Comparison of ENCODE assay signal across 8 mouse cellular contexts in genomic region chr9:67040963-67041839, GRCm38 (mm10). TPM values are rescaled to one million over a fixed set of nuclear protein-coding genes. Genes with fewer than 3 reads are reported as not detected.
DNase-seq lines count a peak whose midpoint lies in the region; ATAC-seq lines count a peak whose summit lies in the region.

No protein-coding gene starts in this region.

- peak overlapping the region; percentile 59 for H3K27ac ChIP-seq in limb, embryonic 10.5 days
- H3K27ac ChIP-seq in midbrain, embryonic 16.5 days (ENCODE audit: low read length) = no peak overlapping the region

- peak; percentile 20 for DNase-seq in kidney, adult 9 months
- no peak for DNase-seq in kidney, postnatal 4 days
- DNase-seq in limb, embryonic 10.5 days (ENCODE audit: low spot score) = no peak
- DNase-seq in thymus, postnatal 36 days = no peak
- no peak for DNase-seq in cerebellum, adult 11-12 months
- no peak for DNase-seq in urinary bladder, postnatal 25 days (ENCODE audit: low spot score)

- H3K4me3 ChIP-seq in erythroblast, embryonic 14.5 days (replicated peaks) = peak overlapping the region; percentile 78
- H3K4me3 ChIP-seq in limb, embryonic 10.5 days = peak overlapping the region; percentile 82
- no peak overlapping the region for H3K4me3 ChIP-seq in midbrain, embryonic 16.5 days (ENCODE audit: low read depth, low read length)

- H3K36me3 ChIP-seq in erythroblast, embryonic 14.5 days (ENCODE audit: control insufficient read depth) = peaks cover 52% of the 10 kb centered on the region
- peaks cover 26% of the 10 kb centered on the region for H3K36me3 ChIP-seq in limb, embryonic 10.5 days
- peaks cover under 1% of the 10 kb centered on the region; the same call in 1 of the 2 replicates for H3K36me3 ChIP-seq in midbrain, embryonic 16.5 days (ENCODE audit: control insufficient read depth, insufficient read depth, low read length)

- H3K9me3 ChIP-seq in erythroblast, embryonic 14.5 days (ENCODE audit: control insufficient read depth, low read length) = no peaks in the 10 kb centered on the region
- H3K9me3 ChIP-seq in limb, embryonic 10.5 days (replicated peaks) = no peaks in the 10 kb centered on the region
- H3K9me3 ChIP-seq in midbrain, embryonic 16.5 days (replicated peaks; ENCODE audit: control insufficient read depth, low read length, poor library complexity, severe bottlenecking) = no peaks in the 10 kb centered on the region

- H3K4me2 ChIP-seq in midbrain, embryonic 16.5 days (ENCODE audit: low read length) = peak overlapping the region; percentile 67

- no peak overlapping the region for H3K9ac ChIP-seq in midbrain, embryonic 16.5 days (ENCODE audit: low read depth, low read length)

- H3K27me3 ChIP-seq in erythroblast, embryonic 14.5 days (ENCODE audit: control insufficient read depth) = peaks cover 20% of the 10 kb centered on the region
- no peaks in the 10 kb centered on the region for H3K27me3 ChIP-seq in limb, embryonic 10.5 days (ENCODE audit: low read depth, poor library complexity, severe bottlenecking)
- H3K27me3 ChIP-seq in midbrain, embryonic 16.5 days (ENCODE audit: control insufficient read depth, insufficient read depth, low read depth, low read length) = no peaks in the 10 kb centered on the region

- 56% methylated on average over 4 of the region's 4 CpGs for WGBS in limb, embryonic 10.5 days
- 60% methylated on average over 4 of the region's 4 CpGs for WGBS in midbrain, embryonic 16.5 days

- ATAC-seq in midbrain, embryonic 16.5 days = no peak

- H3K4me1 ChIP-seq in erythroblast, embryonic 14.5 days (ENCODE audit: control insufficient read depth) = peaks cover 74% of the 10 kb centered on the region
- peaks cover 54% of the 10 kb centered on the region for H3K4me1 ChIP-seq in limb, embryonic 10.5 days
- H3K4me1 ChIP-seq in midbrain, embryonic 16.5 days (ENCODE audit: control insufficient read depth, insufficient read depth, low read length) = peaks cover 34% of the 10 kb centered on the region

RNA-seq across cellular contexts. Expression of gene Tpm1, which starts 8.0 kb away (rescaled TPM):
- polyA plus RNA-seq in erythroblast, embryonic 14.5 days (2012) = 12.8 and 14.1 TPM in 2 replicates
- polyA plus RNA-seq in limb, embryonic 10.5 days (2016; fragmentation: Nextera tagmentation; extraction: Ambion mirVana) = 252 and 286 TPM in 2 replicates
- 156 and 159 TPM in 2 replicates for polyA plus RNA-seq in midbrain, embryonic 16.5 days (2015; fragmentation: Nextera tagmentation; extraction: Ambion mirVana)

Comparison
In these comparisons a context has a peak if more than half of its experiments do, and no peak if none do; other contexts are left out.
1. RNA of gene Tpm1, which starts 8.0 kb away (polyA plus RNA-seq): 252 to 286 TPM in limb, embryonic 10.5 days and 156 to 159 TPM in midbrain, embryonic 16.5 days; 12.8 to 14.1 TPM in erythroblast, embryonic 14.5 days; every median in the first group is over 10 times any median in the second.